Mouse (Mus musculus): ENCODE measurements around the gene Akt2. TPM values are rescaled to one million over a fixed set of nuclear protein-coding genes. Genes with fewer than 3 reads are reported as not detected.

Akt2 gene
- polyA plus RNA-seq, 1 experiment from 2014 or later, result 96.7 TPM

- Histone ChIP-seq H3K4me2 (replicated peaks; ENCODE audit: low read depth, low read length) (no peak overlapping the region), H3K4me1 (ENCODE audit: control insufficient read depth, insufficient read depth, low read length) (no peaks in the 10 kb centered on the region), H3K9me3 (ENCODE audit: control insufficient read depth, low read length) (no peaks in the 10 kb centered on the region), H3K27ac (ENCODE audit: low read depth, low read length) (no peak overlapping the region), H3K27me3 (ENCODE audit: control insufficient read depth, insufficient read depth, low read length) (peaks cover 1% of the 10 kb centered on the region; the same call in 1 of the 2 replicates), H3K36me3 (ENCODE audit: control insufficient read depth, insufficient read depth, low read length) (no peaks in the 10 kb centered on the region), H3K9ac (ENCODE audit: low read depth, low read length) (no peak overlapping the region), H3K4me3 (ENCODE audit: low read length) (no peak overlapping the region)
- WGBS, result 86% methylated on average over 7 of the region's 7 CpGs
- no peak for ATAC-seq (ENCODE audit: low FRiP score, low TSS enrichment)
These were observed 55.2 kb downstream of the Akt2 start for GRCm38 (mm10) chr7:27646516-27646915.

- no peak overlapping the region for H3K9ac ChIP-seq (ENCODE audit: low read depth, low read length)
- 82% methylated on average over 6 of the region's 6 CpGs for WGBS
- no peaks in the 10 kb centered on the region for H3K4me1 ChIP-seq (ENCODE audit: control insufficient read depth, insufficient read depth, low read length)
These were observed 56.1 kb downstream of the Akt2 start for GRCm38 (mm10) chr7:27647281-27648002.

GRCm38 (mm10) chr7:27649723-27650122, 58.4 kb downstream of the Akt2 start:
- H3K27me3 ChIP-seq (ENCODE audit: control insufficient read depth, insufficient read depth, low read length), result peaks cover 31% of the 10 kb centered on the region
- no peaks in the 10 kb centered on the region for H3K9me3 ChIP-seq (ENCODE audit: control insufficient read depth, low read length)
- ATAC-seq (ENCODE audit: low FRiP score, low TSS enrichment), result no peak
- 92% methylated on average over 11 of the region's 11 CpGs for WGBS
- H3K4me2 ChIP-seq (replicated peaks; ENCODE audit: low read depth, low read length), result no peak overlapping the region
- no peaks in the 10 kb centered on the region for H3K36me3 ChIP-seq (ENCODE audit: control insufficient read depth, insufficient read depth, low read length)
- H3K4me3 ChIP-seq (ENCODE audit: low read length), result no peak overlapping the region
- 0 out of 2 replicates have a peak, but pooled peaks cover 4% of the 10 kb centered on the region for H3K4me1 ChIP-seq (ENCODE audit: control insufficient read depth, insufficient read depth, low read length)
- H3K9ac ChIP-seq (ENCODE audit: low read depth, low read length), result no peak overlapping the region
- no peak overlapping the region for H3K27ac ChIP-seq (ENCODE audit: low read depth, low read length)

More at GRCm38 (mm10) chr7:27647281-27648002, 56.1 kb downstream of the Akt2 start:
- no peak overlapping the region for H3K4me2 ChIP-seq (replicated peaks; ENCODE audit: low read depth, low read length)
- no peaks in the 10 kb centered on the region for H3K9me3 ChIP-seq (ENCODE audit: control insufficient read depth, low read length)
- no peak overlapping the region for H3K4me3 ChIP-seq (ENCODE audit: low read length)
- ATAC-seq (ENCODE audit: low FRiP score, low TSS enrichment), result no peak
- no peak overlapping the region for H3K27ac ChIP-seq (ENCODE audit: low read depth, low read length)
- H3K27me3 ChIP-seq (ENCODE audit: control insufficient read depth, insufficient read depth, low read length), result peaks cover 8% of the 10 kb centered on the region; the same call in 1 of the 2 replicates
- no peaks in the 10 kb centered on the region for H3K36me3 ChIP-seq (ENCODE audit: control insufficient read depth, insufficient read depth, low read length)

GRCm38 (mm10) chr7:27650949-27651348, 59.6 kb downstream of the Akt2 start:
- no peak overlapping the region for H3K9ac ChIP-seq (ENCODE audit: low read depth, low read length)
- H3K36me3 ChIP-seq (ENCODE audit: control insufficient read depth, insufficient read depth, low read length), result no peaks in the 10 kb centered on the region
- ATAC-seq (ENCODE audit: low FRiP score, low TSS enrichment), result no peak
- no peak overlapping the region for H3K4me3 ChIP-seq (ENCODE audit: low read length)
- peak overlapping the region; percentile 19; the same call in 1 of the 2 replicates for H3K4me2 ChIP-seq (replicated peaks; ENCODE audit: low read depth, low read length)
- H3K9me3 ChIP-seq (ENCODE audit: control insufficient read depth, low read length), result no peaks in the 10 kb centered on the region
- 0 out of 2 replicates have a peak, but pooled peaks cover 4% of the 10 kb centered on the region for H3K4me1 ChIP-seq (ENCODE audit: control insufficient read depth, insufficient read depth, low read length)
- H3K27ac ChIP-seq (ENCODE audit: low read depth, low read length), result no peak overlapping the region
- WGBS, result 7% methylated on average over 10 of the region's 10 CpGs
- H3K27me3 ChIP-seq (ENCODE audit: control insufficient read depth, insufficient read depth, low read length), result peaks cover 42% of the 10 kb centered on the region

GRCm38 (mm10) chr7:27653681-27654437, 62.5 kb downstream of the Akt2 start, which contains the start of gene Ttc9b:
Ttc9b (plus strand) TSS chr7:27653915.
- Histone ChIP-seq H3K9me3 (ENCODE audit: control insufficient read depth, low read length) (no peaks in the 10 kb centered on the region), H3K4me2 (replicated peaks; ENCODE audit: low read depth, low read length) (peak within 1 kb of the TSS; percentile 40), H3K36me3 (ENCODE audit: control insufficient read depth, insufficient read depth, low read length) (no peaks in the 10 kb centered on the region; the same call in 1 of the 2 replicates), H3K4me1 (ENCODE audit: control insufficient read depth, insufficient read depth, low read length) (0 out of 2 replicates have a peak, but pooled peaks cover 4% of the 10 kb centered on the region), H3K4me3 (ENCODE audit: low read length) (peak within 1 kb of the TSS; percentile 15), H3K27ac (ENCODE audit: low read depth, low read length) (no peak within 1 kb of the TSS), H3K27me3 (ENCODE audit: control insufficient read depth, insufficient read depth, low read length) (peaks cover 61% of the 10 kb centered on the region), H3K9ac (ENCODE audit: low read depth, low read length) (no peak within 1 kb of the TSS)
- WGBS, result 5% methylated on average over 45 of the region's 62 CpGs
- ATAC-seq (ENCODE audit: low FRiP score, low TSS enrichment), result peak; percentile 64

GRCm38 (mm10) chr7:27654607-27655276, 63.4 kb downstream of the Akt2 start:
- Histone ChIP-seq H3K36me3 (ENCODE audit: control insufficient read depth, insufficient read depth, low read length) (no peaks in the 10 kb centered on the region; the same call in 1 of the 2 replicates), H3K4me1 (ENCODE audit: control insufficient read depth, insufficient read depth, low read length) (0 out of 2 replicates have a peak, but pooled peaks cover 4% of the 10 kb centered on the region), H3K27ac (ENCODE audit: low read depth, low read length) (no peak overlapping the region), H3K4me2 (replicated peaks; ENCODE audit: low read depth, low read length) (no peak overlapping the region), H3K9me3 (ENCODE audit: control insufficient read depth, low read length) (no peaks in the 10 kb centered on the region), H3K27me3 (ENCODE audit: control insufficient read depth, insufficient read depth, low read length) (peaks cover 64% of the 10 kb centered on the region), H3K9ac (ENCODE audit: low read depth, low read length) (no peak overlapping the region), H3K4me3 (ENCODE audit: low read length) (no peak overlapping the region)
- 66% methylated on average over 20 of the region's 20 CpGs for WGBS
- no peak for ATAC-seq (ENCODE audit: low FRiP score, low TSS enrichment)

GRCm38 (mm10) chr7:27655545-27655944, 64.2 kb downstream of the Akt2 start:
- Histone ChIP-seq H3K36me3 (ENCODE audit: control insufficient read depth, insufficient read depth, low read length) (no peaks in the 10 kb centered on the region; the same call in 1 of the 2 replicates), H3K27ac (ENCODE audit: low read depth, low read length) (no peak overlapping the region), H3K9ac (ENCODE audit: low read depth, low read length) (no peak overlapping the region), H3K4me3 (ENCODE audit: low read length) (no peak overlapping the region), H3K9me3 (ENCODE audit: control insufficient read depth, low read length) (no peaks in the 10 kb centered on the region), H3K4me1 (ENCODE audit: control insufficient read depth, insufficient read depth, low read length) (0 out of 2 replicates have a peak, but pooled peaks cover 4% of the 10 kb centered on the region), H3K27me3 (ENCODE audit: control insufficient read depth, insufficient read depth, low read length) (peaks cover 64% of the 10 kb centered on the region), H3K4me2 (replicated peaks; ENCODE audit: low read depth, low read length) (no peak overlapping the region)
- no peak for ATAC-seq (ENCODE audit: low FRiP score, low TSS enrichment)
- WGBS, result 26% methylated on average over 11 of the region's 11 CpGs

GRCm38 (mm10) chr7:27656600-27656999, 65.2 kb downstream of the Akt2 start:
- H3K9me3 ChIP-seq (ENCODE audit: control insufficient read depth, low read length), result no peaks in the 10 kb centered on the region
- peaks cover 62% of the 10 kb centered on the region for H3K27me3 ChIP-seq (ENCODE audit: control insufficient read depth, insufficient read depth, low read length)
- H3K36me3 ChIP-seq (ENCODE audit: control insufficient read depth, insufficient read depth, low read length), result no peaks in the 10 kb centered on the region; the same call in 1 of the 2 replicates
- 89% methylated on average over 16 of the region's 16 CpGs for WGBS
- H3K4me2 ChIP-seq (replicated peaks; ENCODE audit: low read depth, low read length), result no peak overlapping the region
- no peak for ATAC-seq (ENCODE audit: low FRiP score, low TSS enrichment)
- no peak overlapping the region for H3K9ac ChIP-seq (ENCODE audit: low read depth, low read length)
- H3K4me1 ChIP-seq (ENCODE audit: control insufficient read depth, insufficient read depth, low read length), result 0 out of 2 replicates have a peak, but pooled peaks cover 4% of the 10 kb centered on the region
- no peak overlapping the region for H3K4me3 ChIP-seq (ENCODE audit: low read length)
- H3K27ac ChIP-seq (ENCODE audit: low read depth, low read length), result no peak overlapping the region
